Mouse (Mus musculus) erythroblast, adult 5-6 weeks (primary cell): Measurements from ENCODE around the gene Cox6b2. TPM values are rescaled to one million over a fixed set of nuclear protein-coding genes. Genes with fewer than 3 reads are reported as not detected.
"Not testable (repeated sequence)": the region's sequence is repeated elsewhere in the genome, so short reads cannot be mapped to it uniquely, and the experiment has no call there.

Source experiments
- ATAC-seq: replicated peaks from 2 replicates; pipeline ENCODE4 v1.8.0; 2016; ENCODE audit warnings: moderate number of reproducible peaks, mild to moderate bottlenecking, moderate TSS enrichment, inconsistent platforms; ENCODE audit not compliant: poor library complexity, low FRiP score, severe bottlenecking
- total RNA-seq, 2 experiments: library from RNA; stranded (forward) in 1 of 2; stranded (reverse) in 1 of 2; fragments of 150-400 nt in 1 of 2; fragments of 200-764, 138-1000 nt in 1 of 2; gene quantifications; 2 replicates each; pipeline versions ENCODE4 v1.2.3 to v1.2.4; 2015 to 2017; ENCODE audit warnings: low replicate concordance in 2 of 2

Cox6b2 gene
- 33.2 and 44.4 TPM in 2 replicates for total RNA-seq (2015; ENCODE audit: low replicate concordance)
- total RNA-seq (2017; ENCODE audit: low replicate concordance): 18.8 and 22.3 TPM in 2 replicates

GRCm38 (mm10) chr7:4752821-4753570 lies at the start of gene Cox6b2:
Cox6b2 (minus strand) TSS chr7:4753094.
- peak; percentile 59 for ATAC-seq

- no peak for ATAC-seq
Observed at GRCm38 (mm10) chr7:4802247-4802646, 49.4 kb upstream of the Cox6b2 start.

- peak; percentile 39; the same call in 1 of the 2 replicates for ATAC-seq
Observed at GRCm38 (mm10) chr7:4795767-4796433, 43.0 kb upstream of the Cox6b2 start.

GRCm38 (mm10) chr7:4794631-4795168 lies 41.8 kb upstream of the Cox6b2 start:
- ATAC-seq: no peak

GRCm38 (mm10) chr7:4793674-4794073 lies 40.8 kb upstream of the Cox6b2 start:
- ATAC-seq: no peak

GRCm38 (mm10) chr7:4793248-4793647 lies 40.4 kb upstream of the Cox6b2 start:
- ATAC-seq: not testable (repeated sequence)

- peak; percentile 96 for ATAC-seq
Observed at GRCm38 (mm10) chr7:4792278-4793212, 39.7 kb upstream of the Cox6b2 start, which contains the start of gene Rpl28. Rpl28 (plus strand) TSS chr7:4792874.

GRCm38 (mm10) chr7:4789436-4789935 lies 36.6 kb upstream of the Cox6b2 start, which contains the start of gene Tmem238:
Tmem238 (minus strand) TSS chr7:4789656.
- peak; percentile 39; the same call in 1 of the 2 replicates for ATAC-seq

- no peak for ATAC-seq
Observed at GRCm38 (mm10) chr7:4788499-4789435, 35.9 kb upstream of the Cox6b2 start.

- ATAC-seq: peak; percentile 53; the same call in 1 of the 2 replicates
Observed at GRCm38 (mm10) chr7:4783667-4784268, 30.9 kb upstream of the Cox6b2 start.

GRCm38 (mm10) chr7:4782759-4783158 lies 29.9 kb upstream of the Cox6b2 start, which contains the start of the genes Il11 and Tmem190:
Il11 (minus strand) TSS chr7:4782859.
Tmem190 (plus strand) TSS chr7:4782937.
- no peak for ATAC-seq

- ATAC-seq: no peak
Observed at GRCm38 (mm10) chr7:4782130-4782529, 29.2 kb upstream of the Cox6b2 start.

GRCm38 (mm10) chr7:4779921-4780320 lies 27.0 kb upstream of the Cox6b2 start:
- ATAC-seq: no peak

GRCm38 (mm10) chr7:4777851-4778637 lies 25.1 kb upstream of the Cox6b2 start:
- ATAC-seq: no peak

GRCm38 (mm10) chr7:4776861-4777830 lies 24.3 kb upstream of the Cox6b2 start:
- ATAC-seq: no peak

GRCm38 (mm10) chr7:4776131-4776530 lies 23.2 kb upstream of the Cox6b2 start:
- no peak for ATAC-seq
